Comparison of ENCODE assay signal across 12 mouse cellular contexts in the genomic region with DNA sequence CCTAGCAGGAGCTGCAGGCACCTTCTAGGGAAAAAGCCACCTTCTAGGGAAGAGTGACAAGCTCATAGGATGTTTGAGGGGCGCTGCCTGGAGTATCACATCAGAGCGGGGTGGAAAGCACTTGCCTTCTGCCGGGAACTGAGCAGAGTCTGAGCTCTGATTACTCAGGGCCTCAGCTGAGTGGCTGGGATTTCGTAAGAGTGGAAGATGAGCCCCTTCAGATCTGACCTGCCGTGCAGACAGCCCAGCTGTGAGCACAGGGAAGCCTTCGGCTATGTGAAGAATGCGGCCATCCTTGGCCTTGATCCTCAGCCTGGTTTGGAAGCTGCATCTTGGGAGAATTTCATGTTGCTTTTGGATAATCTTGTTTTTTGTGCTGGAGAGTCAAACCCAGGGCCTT. TPM values are rescaled to one million over a fixed set of nuclear protein-coding genes. Genes with fewer than 3 reads are reported as not detected.
DNase-seq lines count a peak whose midpoint lies in the region; ATAC-seq and TF ChIP-seq lines count a peak whose summit lies in the region.
"Had no signal": no experiment of that assay in that cellular context is flagged by ENCODE, and none has a peak within 500 bp of the region (broad histone marks: within the 10 kb centered on the region; RNA-seq: fewer than 3 reads in every experiment).

No protein-coding gene starts in this region.

- DNase-seq in kidney, postnatal 14 days = no peak
- no peak for DNase-seq in Patski (ENCODE audit: low read depth, low spot score)
- peak; percentile 13 for DNase-seq in gastrocnemius, postnatal 10 days
- DNase-seq in left cerebral cortex, postnatal 36 days (ENCODE audit: low spot score in 2 of 2) = no peak
- DNase-seq in thymus, adult 18-20 months = no peak
- no peak for DNase-seq in thymus, postnatal 0 days (ENCODE audit: low spot score)
- DNase-seq: adrenal gland, postnatal 36 days; spleen, adult 18-20 months had no signal

- 26% methylated on average over 7 of the region's 7 CpGs for WGBS in kidney, embryonic 15.5 days

- intact Hi-C loops in left cerebral cortex, postnatal 36 days (cut with DNase I) = no loop called here

- H3K9ac ChIP-seq in kidney, embryonic 15.5 days = no peak overlapping the region
- H3K9ac ChIP-seq: midbrain, embryonic 15.5 days had no signal

- CTCF ChIA-PET in Patski (lab: Charles Lee) = no interaction called here

- no peak overlapping the region for H3K4me3 ChIP-seq in kidney, embryonic 15.5 days (replicated peaks)
- H3K4me3 ChIP-seq: layer of hippocampus, adult 2 months; midbrain, embryonic 15.5 days had no signal

- H3K27ac ChIP-seq in kidney, embryonic 15.5 days = peak overlapping the region; percentile 39; the same call in 1 of the 2 replicates
- H3K27ac ChIP-seq: layer of hippocampus, adult 2 months; midbrain, embryonic 15.5 days had no signal

- H3K36me3 ChIP-seq in kidney, embryonic 15.5 days = peaks cover 4% of the 10 kb centered on the region; the same call in 1 of the 2 replicates
- H3K36me3 ChIP-seq: midbrain, embryonic 15.5 days had no signal

- no peak overlapping the region for H3K4me2 ChIP-seq in kidney, embryonic 15.5 days
- H3K4me2 ChIP-seq: midbrain, embryonic 15.5 days had no signal

- POLR2A ChIA-PET in Patski (lab: Charles Lee) = interaction anchor here (0.6 to 4.4 kb wide), 3 partner anchors 10 to 260 kb away, joined by 3 to 26 read pairs (median 4); partner anchors contain the start of gene Pdpn

- TF ChIP-seq CTCF in Patski (IDR thresholded peaks at IDR 0.05) = no peak

- in situ Hi-C loops in Patski (cut with MboI; ENCODE audit: low pct_unique_long_range_greater_than_20kb) = loop anchor here (25.0 kb wide), 2 partner anchors 1723 to 1973 kb away; no protein-coding TSS in a partner anchor

- peaks cover 45% of the 10 kb centered on the region for H3K4me1 ChIP-seq in kidney, embryonic 15.5 days

- no peaks in the 10 kb centered on the region for H3K27me3 ChIP-seq in kidney, embryonic 15.5 days
- no peaks in the 10 kb centered on the region for H3K27me3 ChIP-seq in Patski
- H3K27me3 ChIP-seq: midbrain, embryonic 15.5 days had no signal

- no peaks in the 10 kb centered on the region for H3K9me3 ChIP-seq in kidney, embryonic 15.5 days (replicated peaks)
- H3K9me3 ChIP-seq: midbrain, embryonic 15.5 days had no signal

- ATAC-seq in kidney, embryonic 15.5 days (replicated peaks; ENCODE audit: low FRiP score) = peak; percentile 63
- ATAC-seq in Patski = peak; percentile 94
- ATAC-seq in megakaryocyte progenitor cell, adult 5-6 weeks (replicated peaks; ENCODE audit: poor library complexity) = peak; percentile 77
- ATAC-seq: midbrain, embryonic 15.5 days had no signal

RNA-seq across cellular contexts. Expression of gene Pdpn, which starts 10.5 kb away (rescaled TPM):
- 50.0 and 50.7 TPM in 2 replicates for polyA plus RNA-seq in kidney, embryonic 15.5 days (2015; fragmentation: Nextera tagmentation; extraction: Ambion mirVana)
- 296 TPM for polyA plus RNA-seq in Patski (2021)
- total RNA-seq in gastrocnemius, postnatal 10 days (2021) = 10 to 100 TPM; 23.1 to 28.3 TPM
- not detected in 2 replicates for total RNA-seq in megakaryocyte progenitor cell, adult 5-6 weeks (2015)
- not detected in 2 replicates for total RNA-seq in megakaryocyte progenitor cell, adult 5-6 weeks (2017)
- total RNA-seq in left cerebral cortex, postnatal 36 days (2021) = 10 to 100 TPM; 13.3 to 15.1 TPM
- polyA plus RNA-seq in thymus, postnatal 0 days (2015; fragmentation: Nextera tagmentation; extraction: Ambion mirVana) = 20.0 and 20.2 TPM in 2 replicates

Comparison
In these comparisons a context has a peak if more than half of its experiments do, and no peak if none do; other contexts are left out.
1. RNA of gene Pdpn, which starts 10.5 kb away (total RNA-seq): 23.1 to 28.3 TPM in gastrocnemius, postnatal 10 days and 13.3 to 15.1 TPM in left cerebral cortex, postnatal 36 days; not detected in megakaryocyte progenitor cell, adult 5-6 weeks; every median in the first group is over 10 times any median in the second.
2. Peak in every context shown above with its lines, with median percentiles within 50 percentile points of each other: ATAC-seq.